ENCODE assay signal across 9 mouse cellular contexts in genomic region chr7:80863520-80863919, GRCm38 (mm10). TPM values are rescaled to one million over a fixed set of nuclear protein-coding genes. Genes with fewer than 3 reads are reported as not detected.
DNase-seq lines count a peak whose midpoint lies in the region; ATAC-seq and TF ChIP-seq lines count a peak whose summit lies in the region.
"Had no signal": no experiment of that assay in that cellular context is flagged by ENCODE, and none has a peak within 500 bp of the region (broad histone marks: within the 10 kb centered on the region; RNA-seq: fewer than 3 reads in every experiment).

No protein-coding gene starts in this region.

- H3K4me1 ChIP-seq in heart, embryonic 13.5 days: peaks cover 59% of the 10 kb centered on the region
- H3K4me1 ChIP-seq in neural tube, embryonic 12.5 days: peaks cover 40% of the 10 kb centered on the region
- peaks cover 32% of the 10 kb centered on the region for H3K4me1 ChIP-seq in heart, postnatal 0 days (ENCODE audit: control insufficient read depth, insufficient read depth)

- 85% methylated on average over 5 of the region's 5 CpGs for WGBS in heart, embryonic 13.5 days
- WGBS in neural tube, embryonic 12.5 days: 88% methylated on average over 5 of the region's 5 CpGs
- WGBS in heart, postnatal 0 days: 70% methylated on average over 5 of the region's 5 CpGs

- DNase-seq in heart, adult 8-10 months (ENCODE audit: low spot score): no peak
- DNase-seq in neural tube, embryonic 10.5 days (ENCODE audit: extremely low spot score, low spot score): no peak
- DNase-seq in heart, postnatal 0 days (ENCODE audit: low spot score): no peak
- DNase-seq in naive thymus-derived CD4-positive, alpha-beta T cell, adult 2 months (ENCODE audit: low read depth): peak; percentile 45
- no peak for DNase-seq in retina, postnatal 1 day
- DNase-seq in cerebellum, adult 11 months: no peak

- H3K4me2 ChIP-seq in heart, embryonic 13.5 days: peak overlapping the region; percentile 27
- peak overlapping the region; percentile 76 for H3K4me2 ChIP-seq in neural tube, embryonic 12.5 days (replicated peaks)
- H3K4me2 ChIP-seq in heart, postnatal 0 days (ENCODE audit: low read depth, low read length): no peak overlapping the region; the same call in 1 of the 2 replicates

- no peak for ATAC-seq in heart, embryonic 13.5 days (ENCODE audit: extremely low read depth, insufficient number of reproducible peaks, low FRiP score, low TSS enrichment)
- ATAC-seq in neural tube, embryonic 12.5 days (ENCODE audit: low FRiP score, low read depth): no peak
- no peak for ATAC-seq in heart, postnatal 0 days (ENCODE audit: insufficient read depth, low read depth)

- H3K36me3 ChIP-seq in heart, embryonic 13.5 days: peaks cover 55% of the 10 kb centered on the region
- peaks cover 51% of the 10 kb centered on the region for H3K36me3 ChIP-seq in neural tube, embryonic 12.5 days
- peaks cover 44% of the 10 kb centered on the region for H3K36me3 ChIP-seq in heart, postnatal 0 days (replicated peaks; ENCODE audit: control insufficient read depth, insufficient read depth, low read length)

- no peak for TF ChIP-seq CTCF in heart, postnatal 0 days (IDR thresholded peaks at IDR 0.05; ENCODE audit: low read depth)

- no peaks in the 10 kb centered on the region for H3K27me3 ChIP-seq in heart, embryonic 13.5 days (replicated peaks)
- H3K27me3 ChIP-seq in neural tube, embryonic 12.5 days (replicated peaks): no peaks in the 10 kb centered on the region
- no peaks in the 10 kb centered on the region for H3K27me3 ChIP-seq in heart, postnatal 0 days (ENCODE audit: control insufficient read depth, insufficient read depth, low read length)

- H3K4me3 ChIP-seq in heart, embryonic 13.5 days: no peak overlapping the region; the same call in 1 of the 2 replicates
- no peak overlapping the region for H3K4me3 ChIP-seq in neural tube, embryonic 12.5 days
- no peak overlapping the region for H3K4me3 ChIP-seq in heart, postnatal 0 days (ENCODE audit: low read depth, low read length)

- H3K27ac ChIP-seq in heart, embryonic 13.5 days (replicated peaks): peak overlapping the region; percentile 73
- H3K27ac ChIP-seq in neural tube, embryonic 12.5 days: no peak overlapping the region
- H3K27ac ChIP-seq in heart, postnatal 0 days (ENCODE audit: low read depth): peak overlapping the region; percentile 90
- H3K27ac ChIP-seq: liver, embryonic 14.5 days had no signal

- no peak for TF ChIP-seq EP300 in heart, postnatal 0 days (IDR thresholded peaks at IDR 0.05; ENCODE audit: low read depth)

- peak overlapping the region; percentile 63 for H3K9ac ChIP-seq in heart, embryonic 13.5 days
- H3K9ac ChIP-seq in neural tube, embryonic 12.5 days: peak overlapping the region; percentile 6; the same call in 1 of the 2 replicates
- H3K9ac ChIP-seq in heart, postnatal 0 days (replicated peaks; ENCODE audit: low read depth, low read length): no peak overlapping the region
- H3K9ac ChIP-seq: liver, embryonic 14.5 days had no signal

- H3K9me3 ChIP-seq in heart, embryonic 13.5 days: no peaks in the 10 kb centered on the region; the same call in 1 of the 2 replicates
- no peaks in the 10 kb centered on the region for H3K9me3 ChIP-seq in neural tube, embryonic 12.5 days
- H3K9me3 ChIP-seq in heart, postnatal 0 days (replicated peaks; ENCODE audit: control insufficient read depth, low read length): no peaks in the 10 kb centered on the region

RNA-seq across cellular contexts. Expression of gene Zscan2, which starts 2.8 kb away (rescaled TPM):
- 1.9 TPM in 2 replicates for polyA plus RNA-seq in heart, embryonic 13.5 days (2015; fragmentation: Nextera tagmentation; extraction: Ambion mirVana)
- 1 to 10 TPM; 4.7 to 8.1 (median 6.2) TPM for total RNA-seq in heart, adult 8-10 months (2022)
- 4.9 and 6.0 TPM in 2 replicates for polyA plus RNA-seq in neural tube, embryonic 12.5 days (2016; fragmentation: Nextera tagmentation; extraction: Ambion mirVana)
- 3.7 and 22.0 TPM in 2 replicates for total RNA-seq in heart, postnatal 0 days (2014; rRNA removed; ENCODE audit: low replicate concordance)
- polyA plus RNA-seq in heart, postnatal 0 days (2015; fragmentation: Nextera tagmentation; extraction: Ambion mirVana): 1.3 and 2.0 TPM in 2 replicates

RNA-seq across cellular contexts. Expression of gene Wdr73, which starts 37.5 kb away (rescaled TPM):
- polyA plus RNA-seq in heart, embryonic 13.5 days (2015; fragmentation: Nextera tagmentation; extraction: Ambion mirVana): 15.6 and 18.9 TPM in 2 replicates
- 1 to 10 TPM; 4.6 to 7.6 (median 6.3) TPM for total RNA-seq in heart, adult 8-10 months (2022)
- polyA plus RNA-seq in neural tube, embryonic 12.5 days (2016; fragmentation: Nextera tagmentation; extraction: Ambion mirVana): 39.6 and 42.0 TPM in 2 replicates
- total RNA-seq in heart, postnatal 0 days (2014; rRNA removed; ENCODE audit: low replicate concordance): 22.4 and 23.2 TPM in 2 replicates
- polyA plus RNA-seq in heart, postnatal 0 days (2015; fragmentation: Nextera tagmentation; extraction: Ambion mirVana): 11.4 and 12.4 TPM in 2 replicates

RNA-seq across cellular contexts. Expression of gene Iqgap1, which starts 37.7 kb away (rescaled TPM):
- 28.0 and 28.9 TPM in 2 replicates for polyA plus RNA-seq in heart, embryonic 13.5 days (2015; fragmentation: Nextera tagmentation; extraction: Ambion mirVana)
- 10 to 100 TPM; 28.6 to 38.3 (median 31.5) TPM for total RNA-seq in heart, adult 8-10 months (2022)
- 26.9 and 27.3 TPM in 2 replicates for polyA plus RNA-seq in neural tube, embryonic 12.5 days (2016; fragmentation: Nextera tagmentation; extraction: Ambion mirVana)
- total RNA-seq in heart, postnatal 0 days (2014; rRNA removed; ENCODE audit: low replicate concordance): 39.8 and 88.5 TPM in 2 replicates
- 22.6 and 23.6 TPM in 2 replicates for polyA plus RNA-seq in heart, postnatal 0 days (2015; fragmentation: Nextera tagmentation; extraction: Ambion mirVana)

RNA-seq across cellular contexts. Expression of gene Nmb, which starts 41.4 kb away (rescaled TPM):
- polyA plus RNA-seq in heart, embryonic 13.5 days (2015; fragmentation: Nextera tagmentation; extraction: Ambion mirVana): 3.0 and 3.2 TPM in 2 replicates
- total RNA-seq in heart, adult 8-10 months (2022): 10 to 100 TPM in 1 of 4 experiments, 1 to 10 TPM in 3; 5.1 to 11.7 (median 7.9) TPM
- 6.5 and 7.4 TPM in 2 replicates for polyA plus RNA-seq in neural tube, embryonic 12.5 days (2016; fragmentation: Nextera tagmentation; extraction: Ambion mirVana)
- 5.5 and 17.6 TPM in 2 replicates for total RNA-seq in heart, postnatal 0 days (2014; rRNA removed; ENCODE audit: low replicate concordance)
- 4.2 and 4.4 TPM in 2 replicates for polyA plus RNA-seq in heart, postnatal 0 days (2015; fragmentation: Nextera tagmentation; extraction: Ambion mirVana)
